Mouse (Mus musculus): ENCODE measurements around the gene Fosl2.
"Not testable (repeated sequence)": the region's sequence is repeated elsewhere in the genome, so short reads cannot be mapped to it uniquely, and the experiment has no call there.

Gene Fosl2

GRCm38 (mm10) chr5:32177737-32178136, 42.1 kb downstream of the Fosl2 start:
- DNase-seq (ENCODE audit: low spot score in 2 of 2) = no peak

- not testable (repeated sequence) for DNase-seq (ENCODE audit: low spot score in 2 of 2)
Observed at GRCm38 (mm10) chr5:32178720-32179119, 43.1 kb downstream of the Fosl2 start.

- DNase-seq (ENCODE audit: low spot score in 2 of 2) = peak; percentile 54 to 73
Observed at GRCm38 (mm10) chr5:32182885-32183629, 47.5 kb downstream of the Fosl2 start.

- no peak for DNase-seq (ENCODE audit: low spot score in 2 of 2)
Observed at GRCm38 (mm10) chr5:32187717-32188116, 52.1 kb downstream of the Fosl2 start.

- no peak for DNase-seq (ENCODE audit: low spot score in 2 of 2)
Observed at GRCm38 (mm10) chr5:32191259-32191658, 55.7 kb downstream of the Fosl2 start.

- DNase-seq (ENCODE audit: low spot score in 2 of 2) = peak; percentile 40 to 64
Observed at GRCm38 (mm10) chr5:32192016-32192845, 56.6 kb downstream of the Fosl2 start.

- no peak for DNase-seq (ENCODE audit: low spot score in 2 of 2)
Observed at GRCm38 (mm10) chr5:32194236-32194635, 58.6 kb downstream of the Fosl2 start.

- peak; percentile 55 for DNase-seq (ENCODE audit: low spot score in 2 of 2)
Observed at GRCm38 (mm10) chr5:32195857-32196609, 60.4 kb downstream of the Fosl2 start.

GRCm38 (mm10) chr5:32197698-32198097, 62.1 kb downstream of the Fosl2 start:
- peak; percentile 96 for DNase-seq (ENCODE audit: low spot score in 2 of 2)

GRCm38 (mm10) chr5:32199136-32199535, 63.5 kb downstream of the Fosl2 start:
- peak; percentile 35 to 67 for DNase-seq (ENCODE audit: low spot score in 2 of 2)

GRCm38 (mm10) chr5:32199594-32199993, 64.0 kb downstream of the Fosl2 start:
- DNase-seq (ENCODE audit: low spot score in 2 of 2) = no peak

- DNase-seq (ENCODE audit: low spot score in 2 of 2) = no peak
Observed at GRCm38 (mm10) chr5:32204653-32205052, 69.1 kb downstream of the Fosl2 start.

GRCm38 (mm10) chr5:32206726-32207125, 71.1 kb downstream of the Fosl2 start:
- DNase-seq (ENCODE audit: low spot score in 2 of 2) = no peak
